Mouse (Mus musculus) spleen, adult 18-20 months (tissue): ENCODE results near the gene Slc24a3.

ENCODE experiments used
- DNase-seq, 2 experiments: peaks; one replicate each; pipeline ENCODE4 v3.0.0; 2022; ENCODE audit warnings: mixed read lengths in 2 of 2

The Slc24a3 gene

DNA sequence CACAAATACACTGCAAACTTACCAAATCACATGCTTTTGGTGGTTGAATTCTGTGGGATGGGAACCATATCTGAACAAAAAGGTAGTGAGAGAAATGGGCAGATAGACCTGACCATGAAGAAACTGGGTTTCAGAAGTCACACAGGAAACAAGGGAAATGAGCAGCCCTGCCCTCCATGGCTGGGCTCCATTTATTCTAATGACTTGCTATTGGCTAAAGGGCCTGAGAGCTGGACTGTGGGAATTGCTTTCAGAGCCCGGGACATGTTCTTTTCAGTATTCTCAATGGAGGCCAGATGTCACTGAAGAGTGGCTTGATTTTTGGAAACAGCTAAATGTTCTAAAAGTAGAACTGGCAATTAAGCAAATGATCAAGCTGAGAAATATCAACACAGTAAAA, 120.9 kb downstream of the Slc24a3 start:
- DNase-seq, result no peak

GRCm38 (mm10) chr2:145291473-145291872, 123.9 kb downstream of the Slc24a3 start:
- no peak for DNase-seq

- DNase-seq, result no peak
These were observed 124.6 kb downstream of the Slc24a3 start for GRCm38 (mm10) chr2:145292196-145292595.

GRCm38 (mm10) chr2:145292816-145293215, 125.3 kb downstream of the Slc24a3 start:
- DNase-seq, result no peak

- DNase-seq, result no peak
These were observed 129.4 kb downstream of the Slc24a3 start for GRCm38 (mm10) chr2:145296906-145297305.

- no peak for DNase-seq
These were observed 132.6 kb downstream of the Slc24a3 start for GRCm38 (mm10) chr2:145299914-145300699.

- no peak for DNase-seq
These were observed 139.8 kb downstream of the Slc24a3 start for GRCm38 (mm10) chr2:145307231-145307883.

GRCm38 (mm10) chr2:145318916-145319315, 151.4 kb downstream of the Slc24a3 start:
- no peak for DNase-seq

- DNase-seq, result no peak
These were observed 153.7 kb downstream of the Slc24a3 start for GRCm38 (mm10) chr2:145321287-145321686.

DNA sequence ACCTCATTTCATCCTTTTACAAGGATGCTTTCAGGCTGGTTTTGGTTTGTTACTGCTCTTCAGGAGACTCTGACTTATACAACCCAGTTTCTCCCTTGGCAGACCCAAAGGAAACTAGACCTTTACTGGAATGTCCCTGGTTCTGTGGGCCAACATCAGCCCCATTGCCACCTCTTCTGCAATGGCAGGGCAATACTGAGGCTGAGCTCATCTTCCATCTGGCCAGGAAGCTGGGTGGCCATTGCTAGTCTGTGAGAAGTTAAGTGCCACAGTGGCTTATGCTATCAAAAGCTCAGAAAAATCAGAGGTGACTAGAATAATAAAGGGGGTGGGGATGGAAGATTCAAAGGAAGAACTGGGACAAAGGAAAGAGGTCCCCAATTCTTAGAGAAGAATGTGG, 154.2 kb downstream of the Slc24a3 start:
- DNase-seq, result no peak

GRCm38 (mm10) chr2:145324477-145324876, 156.9 kb downstream of the Slc24a3 start:
- no peak for DNase-seq

DNA sequence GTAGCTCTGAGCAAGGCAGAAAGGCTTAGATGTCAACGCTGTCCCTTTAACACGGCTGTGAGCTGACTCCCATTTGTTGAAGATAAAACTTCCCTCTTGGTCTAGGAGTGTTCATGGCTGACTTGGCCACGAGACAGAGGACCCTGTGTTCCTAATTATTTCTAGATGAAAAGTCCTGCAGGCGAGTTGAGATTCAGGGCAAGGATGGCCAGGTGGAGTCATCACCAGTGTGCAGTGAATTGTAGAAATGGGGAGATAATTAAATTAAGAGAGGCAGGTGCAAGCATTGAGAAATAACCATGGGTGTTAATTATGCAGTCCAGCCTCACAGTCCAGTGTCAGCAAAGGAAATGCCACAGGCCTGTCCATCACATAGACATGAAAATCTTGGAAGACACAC, 158.3 kb downstream of the Slc24a3 start:
- DNase-seq, result no peak

DNA sequence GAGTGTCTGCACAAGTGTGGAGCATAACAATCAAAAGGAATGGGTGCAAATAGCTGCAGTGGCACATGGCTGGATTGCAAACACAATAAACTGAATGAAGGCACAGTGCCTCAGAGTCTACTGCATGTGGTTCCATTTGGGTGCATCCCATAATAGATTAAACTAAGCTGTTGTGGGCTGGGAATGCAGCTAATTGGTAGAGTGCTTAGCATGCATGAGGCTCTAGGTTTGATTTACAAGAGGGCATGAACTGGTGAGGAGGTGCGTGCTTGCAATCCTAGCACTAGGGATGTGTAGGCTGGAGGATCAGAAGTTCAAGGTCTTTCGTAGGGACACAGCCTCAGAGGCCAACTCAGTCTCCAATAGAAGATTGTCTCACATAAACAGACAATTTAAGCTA, 159.0 kb downstream of the Slc24a3 start:
- no peak for DNase-seq

DNA sequence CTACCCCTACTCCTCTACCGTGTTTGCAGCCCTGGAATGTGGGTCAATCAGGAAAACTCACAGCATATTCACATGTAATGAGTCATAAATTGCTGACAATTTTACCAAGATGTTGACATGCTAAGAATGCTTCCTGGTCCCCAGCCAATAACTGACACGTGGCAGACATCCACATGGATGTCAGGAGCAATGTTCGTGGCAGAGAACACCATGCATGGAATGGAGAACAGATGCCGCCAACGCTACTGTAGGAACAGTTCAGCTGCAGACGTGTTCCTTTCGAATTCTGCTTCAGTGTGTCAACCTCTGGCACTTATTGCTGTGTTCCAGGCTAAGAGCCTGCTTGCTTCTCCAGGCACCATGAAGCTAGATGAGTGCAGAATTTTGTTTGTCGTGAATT, 162.2 kb downstream of the Slc24a3 start:
- DNase-seq, result no peak

DNA sequence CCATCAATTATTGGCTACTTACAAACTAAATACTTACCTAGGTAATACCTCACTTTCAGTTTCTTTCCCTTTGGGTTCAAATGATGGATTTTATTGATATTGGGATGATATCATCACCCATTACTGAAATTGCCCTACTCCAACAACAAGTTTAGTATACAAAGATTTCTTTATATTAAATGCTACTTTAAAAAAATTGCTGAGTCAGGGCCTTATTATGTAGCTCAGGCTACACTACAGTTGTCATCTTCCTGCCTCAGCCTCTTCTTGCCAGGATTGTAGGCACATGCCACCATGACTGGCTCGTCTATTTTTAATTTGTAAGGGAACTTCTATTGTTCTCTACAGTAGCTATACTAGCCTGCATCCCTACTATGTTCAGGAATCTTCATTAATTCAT, 164.0 kb downstream of the Slc24a3 start:
- DNase-seq, result no peak

DNA sequence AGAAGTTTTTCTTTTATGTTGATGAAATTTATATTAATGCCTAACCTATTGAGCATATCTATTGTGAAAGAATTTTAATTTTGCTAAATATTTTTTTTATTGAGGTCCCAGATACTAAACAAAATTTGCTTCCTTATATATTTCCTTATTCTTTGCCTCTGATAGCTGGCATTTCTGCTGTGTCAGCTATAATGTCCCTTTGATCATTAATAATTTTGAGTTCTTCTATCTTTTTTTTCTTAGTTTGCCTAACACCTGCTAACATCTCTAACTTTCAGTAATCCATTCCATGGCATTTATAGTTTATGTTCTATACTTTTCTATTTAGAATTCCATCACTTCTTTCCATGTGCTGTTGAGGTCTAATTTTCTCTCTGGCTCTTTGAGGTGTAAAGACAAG, 165.9 kb downstream of the Slc24a3 start:
- no peak for DNase-seq

GRCm38 (mm10) chr2:145336406-145336805, 168.9 kb downstream of the Slc24a3 start:
- DNase-seq, result no peak

- DNase-seq, result no peak
These were observed 173.3 kb downstream of the Slc24a3 start for GRCm38 (mm10) chr2:145340816-145341215.

DNA sequence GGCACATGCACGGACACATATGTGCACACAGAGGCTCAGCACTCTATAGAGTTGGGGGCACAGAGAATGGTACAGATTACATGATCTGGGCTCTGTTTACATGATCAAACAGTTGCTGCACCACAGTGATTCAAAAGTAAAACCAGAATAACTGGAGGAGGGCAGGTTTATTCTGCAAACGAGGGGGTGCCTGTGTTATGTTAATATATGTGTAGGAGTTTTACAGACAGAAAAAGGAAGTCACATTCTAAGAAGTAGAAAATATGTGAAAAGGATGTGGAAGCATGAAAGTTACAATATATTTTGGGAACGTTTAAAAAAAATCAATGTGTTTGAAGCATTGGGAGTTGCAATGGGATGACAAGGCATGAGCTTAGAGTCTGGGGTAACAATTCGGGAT, 175.4 kb downstream of the Slc24a3 start:
- DNase-seq, result no peak

- no peak for DNase-seq
These were observed 177.0 kb downstream of the Slc24a3 start for GRCm38 (mm10) chr2:145344521-145344920.

- DNase-seq, result no peak
These were observed 186.2 kb downstream of the Slc24a3 start for GRCm38 (mm10) chr2:145353801-145354200.

DNA sequence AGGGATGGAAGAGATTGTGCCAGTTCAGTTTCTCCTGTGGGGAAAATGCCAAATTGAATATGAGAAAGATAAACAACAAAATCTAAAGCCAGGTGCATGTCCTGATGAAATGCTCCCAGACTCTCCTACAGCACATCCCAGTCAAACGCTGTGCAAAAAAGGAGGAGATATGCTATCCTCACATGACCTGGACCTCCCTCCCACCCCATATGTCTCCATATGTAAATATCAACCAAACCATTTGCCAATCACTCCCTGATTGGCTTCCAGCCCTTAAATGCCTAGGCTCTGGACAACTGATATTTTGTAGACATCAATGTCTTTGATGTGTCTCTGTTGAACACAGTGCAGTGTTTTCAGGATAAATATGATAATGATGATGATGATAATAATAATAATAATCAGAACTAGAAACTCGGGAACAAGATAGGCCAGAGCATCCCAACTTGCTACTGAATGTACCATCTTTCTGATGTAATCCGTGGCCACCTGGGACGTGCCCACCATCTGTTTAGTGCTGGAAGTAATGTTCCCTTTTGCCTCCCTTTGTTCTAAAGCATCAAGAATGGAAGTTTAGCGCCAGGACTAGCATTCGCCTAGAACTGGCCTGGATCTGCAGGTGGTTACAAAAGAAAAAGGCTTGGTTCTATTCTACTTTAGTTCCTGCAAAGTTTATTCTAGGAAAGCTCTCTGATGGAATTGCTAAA, 190.8 kb downstream of the Slc24a3 start:
- DNase-seq, result no peak

- DNase-seq, result no peak
These were observed 196.1 kb downstream of the Slc24a3 start for GRCm38 (mm10) chr2:145363604-145364003.

DNA sequence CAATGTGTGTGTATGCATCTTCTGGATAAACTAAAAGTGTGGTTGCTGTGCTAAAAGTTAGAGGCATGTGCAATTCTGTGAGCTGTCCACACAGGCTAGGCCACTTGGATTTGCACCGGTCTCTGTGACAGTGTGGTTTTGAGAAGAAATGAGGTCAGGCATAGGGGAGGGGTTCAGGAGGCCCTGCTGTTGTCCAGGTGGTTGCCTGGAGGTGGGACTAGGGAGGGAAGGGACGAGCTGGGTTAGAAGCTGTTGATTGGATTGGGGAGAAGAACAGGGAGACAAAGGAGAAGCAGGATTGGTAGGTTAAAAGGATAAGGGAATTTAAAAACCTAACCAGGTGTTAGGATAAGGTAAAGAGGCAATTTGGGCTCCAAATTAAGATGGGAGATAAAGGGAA, 201.1 kb downstream of the Slc24a3 start:
- no peak for DNase-seq
